Mouse (Mus musculus) CH12.LX (cell line): Measurements from ENCODE around the gene Med19.

Source experiments
- CHD1 ChIP-seq: IDR thresholded peaks from 2 replicates; pipeline ENCODE4 v1.6.1; 2012; ENCODE audit warnings: low read depth, low read length, improper control_type of control experiment, inconsistent platforms
- CTCF ChIP-seq, 2 experiments: IDR thresholded peaks in 1 of 2; conservative IDR thresholded peaks in 1 of 2; 2 replicates each; pipeline ENCODE4 v1.5.1; 2011 to 2012; ENCODE audit warnings: low read depth in 2 of 2, low read length in 2 of 2, improper control_type of control experiment in 1 of 2, inconsistent platforms in 1 of 2, mild to moderate bottlenecking in 1 of 2, moderate library complexity in 1 of 2
- JUN ChIP-seq: IDR thresholded peaks from 2 replicates; pipeline ENCODE4 v1.6.1; 2011; ENCODE audit warnings: low read depth, mild to moderate bottlenecking, low read length, improper control_type of control experiment, moderate library complexity; ENCODE audit not compliant: insufficient read depth
- MXI1 ChIP-seq: IDR thresholded peaks from 2 replicates; pipeline ENCODE4 v1.6.1; 2011; ENCODE audit warnings: mild to moderate bottlenecking, low read depth, low read length, improper control_type of control experiment
- MYC ChIP-seq: IDR thresholded peaks from 2 replicates; pipeline ENCODE4 v1.6.1; 2011; ENCODE audit warnings: low read depth, mild to moderate bottlenecking, improper control_type of control experiment, low read length
- POLR2A ChIP-seq: IDR thresholded peaks from 2 replicates; pipeline ENCODE4 v1.6.1; 2011; ENCODE audit warnings: low read depth, mild to moderate bottlenecking, improper control_type of control experiment, low read length
- TBP ChIP-seq: conservative IDR thresholded peaks from 2 replicates; pipeline ENCODE4 v1.6.1; 2011; ENCODE audit warnings: low read depth, low read length, improper control_type of control experiment
- TCF12 ChIP-seq: IDR thresholded peaks from 2 replicates; pipeline ENCODE4 v1.6.1; 2014; ENCODE audit warnings: low read depth, mild to moderate bottlenecking, inconsistent platforms, low read length, improper control_type of control experiment
- USF1 ChIP-seq: IDR thresholded peaks from 2 replicates; pipeline ENCODE4 v1.6.1; 2014; ENCODE audit warnings: low read depth, mild to moderate bottlenecking, inconsistent platforms, low read length, improper control_type of control experiment
- ZNF384 ChIP-seq: IDR thresholded peaks from 2 replicates; pipeline ENCODE4 v1.6.1; 2012; ENCODE audit warnings: low read depth, low read length, improper control_type of control experiment, inconsistent platforms

DNA sequence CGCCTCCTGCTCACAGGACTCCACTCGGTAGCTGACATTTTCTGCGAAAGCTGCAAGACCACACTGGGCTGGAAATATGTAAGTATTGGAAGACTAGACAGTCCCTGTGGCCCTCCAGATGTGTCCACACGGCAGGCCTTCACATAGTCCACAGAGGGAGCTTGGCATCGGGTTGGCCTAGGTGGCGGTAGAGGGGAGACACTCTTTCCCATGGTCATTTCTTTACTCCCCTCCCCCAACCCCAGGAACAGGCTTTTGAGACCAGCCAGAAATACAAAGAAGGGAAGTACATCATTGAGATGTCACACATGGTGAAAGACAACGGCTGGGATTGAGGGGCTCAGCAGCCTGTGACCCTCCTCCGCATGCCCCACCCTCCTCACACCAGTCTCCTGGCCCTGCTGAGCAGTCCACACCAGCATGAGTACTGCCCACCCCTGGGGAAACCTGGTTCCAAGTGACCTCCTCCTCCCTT is 59.3 kb downstream of the Med19 start:
- TF ChIP-seq CTCF (conservative IDR thresholded peaks at IDR 0.05 in 1 of 2, IDR thresholded peaks at IDR 0.05 in 1 of 2; ENCODE audit: low read depth in 2 of 2, low read length in 2 of 2) = no peak
- TF ChIP-seq TBP = no peak
- TF ChIP-seq CHD1 = no peak
- TF ChIP-seq TCF12 = no peak
- no peak for TF ChIP-seq ZNF384
- no peak for TF ChIP-seq USF1
- TF ChIP-seq MXI1 = no peak
- no peak for TF ChIP-seq JUN
- TF ChIP-seq MYC = no peak
- no peak for TF ChIP-seq POLR2A
